Mouse (Mus musculus) olfactory bulb, adult 2 months (tissue): ENCODE results near the gene Zgpat. TPM values are rescaled to one million over a fixed set of nuclear protein-coding genes. Genes with fewer than 3 reads are reported as not detected.

ENCODE experiments used
- H3K27ac ChIP-seq: fragments of 200-500 bp; 2 replicates; pipeline ENCODE4 v1.5.1; 2012; ENCODE audit warnings: low read depth, low read length; ENCODE audit not compliant: insufficient read depth
- H3K4me1 ChIP-seq: fragments of 200-500 bp; 2 replicates; pipeline ENCODE4 v1.6.1; 2012; ENCODE audit warnings: low read length; ENCODE audit not compliant: control insufficient read depth, insufficient read depth
- H3K4me3 ChIP-seq: fragments of 200-500 bp; 2 replicates; pipeline ENCODE4 v1.5.1; 2012; ENCODE audit warnings: mild to moderate bottlenecking, low read depth, low read length, moderate library complexity; ENCODE audit not compliant: insufficient read depth
- CTCF ChIP-seq: fragments of 200-500 bp; IDR thresholded peaks from 2 replicates; pipeline ENCODE4 v1.5.1; 2012; ENCODE audit warnings: low read depth, mild to moderate bottlenecking, low read length, moderate library complexity; ENCODE audit not compliant: insufficient read depth
- POLR2A ChIP-seq: fragments of 200-500 bp; IDR thresholded peaks from 2 replicates; pipeline ENCODE4 v1.6.1; 2012; ENCODE audit warnings: mild to moderate bottlenecking, low read depth, low read length, moderate library complexity; ENCODE audit not compliant: insufficient read depth
- WGBS: fragments of 180-500 bp; shearing (Covaris S2); methylation state at CpG from one replicate; pipeline ENCODE4 v1.1.7; 2018; 5-methylcytosine and 5-hydroxymethylcytosine counted together
- polyA plus RNA-seq: library from polyadenylated mRNA; stranded (reverse); fragments of >200 nt; gene quantifications from 2 replicates; pipeline ENCODE4 v1.2.4, GENCODE M21; 2012; ENCODE audit warnings: low replicate concordance; ENCODE audit not compliant: missing spikeins, insufficient read depth, insufficient read length

Gene Zgpat
- 445 TPM in 1 of 2 replicates, not detected in the other for polyA plus RNA-seq

DNA sequence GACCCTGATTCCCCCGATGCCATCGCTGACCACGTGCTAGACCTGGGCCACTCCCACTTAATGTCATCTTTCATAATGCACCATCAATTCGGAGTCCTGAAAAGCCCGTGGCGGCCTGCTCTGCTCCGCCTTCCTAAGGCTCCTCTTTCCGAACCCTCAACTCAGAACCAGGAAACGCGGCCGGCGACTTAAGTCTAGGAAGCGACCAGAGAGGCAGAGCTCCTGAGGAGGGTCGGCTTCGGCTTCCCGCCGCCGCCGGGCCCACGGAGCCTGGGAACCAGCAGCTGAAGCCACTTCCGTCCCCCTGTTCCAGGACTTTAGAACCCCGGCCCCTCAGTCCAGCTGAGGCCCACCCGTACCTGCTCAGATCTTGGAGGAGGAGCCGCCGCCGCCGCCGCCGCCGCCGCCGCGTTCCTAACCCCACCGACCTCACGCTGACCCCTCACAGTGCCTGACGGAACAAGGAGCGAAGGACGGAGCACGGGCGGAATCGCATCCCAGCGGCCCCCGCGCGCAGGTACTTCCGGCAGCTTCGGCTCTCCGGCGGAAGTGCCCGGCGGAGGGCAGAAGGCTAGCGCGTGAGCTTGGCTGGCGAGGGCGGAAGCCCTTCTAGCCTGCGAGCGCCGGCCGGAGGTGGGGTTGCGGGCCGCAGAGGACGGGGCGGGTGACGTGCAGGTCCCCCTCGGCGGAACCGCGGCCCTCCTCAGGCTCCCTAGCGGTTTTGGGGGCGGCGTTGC, at the start of gene Zgpat, which contains the start of gene Arfrp1:
Gene Zgpat (plus strand): TSS at position 69 of the 737 bp plus-strand sequence.
Gene Arfrp1 (minus strand): TSS at position 545 of the 737 bp plus-strand sequence.
- TF ChIP-seq POLR2A (peak; percentile 72), CTCF (no peak)
- peak within 1 kb of the TSS; percentile 80 for H3K27ac ChIP-seq
- peaks cover 3% of the 10 kb centered on the region; the same call in 1 of the 2 replicates for H3K4me1 ChIP-seq
- under 1% methylated on average over 68 of the region's 71 CpGs for WGBS
- peak within 1 kb of the TSS; percentile 74 for H3K4me3 ChIP-seq

DNA sequence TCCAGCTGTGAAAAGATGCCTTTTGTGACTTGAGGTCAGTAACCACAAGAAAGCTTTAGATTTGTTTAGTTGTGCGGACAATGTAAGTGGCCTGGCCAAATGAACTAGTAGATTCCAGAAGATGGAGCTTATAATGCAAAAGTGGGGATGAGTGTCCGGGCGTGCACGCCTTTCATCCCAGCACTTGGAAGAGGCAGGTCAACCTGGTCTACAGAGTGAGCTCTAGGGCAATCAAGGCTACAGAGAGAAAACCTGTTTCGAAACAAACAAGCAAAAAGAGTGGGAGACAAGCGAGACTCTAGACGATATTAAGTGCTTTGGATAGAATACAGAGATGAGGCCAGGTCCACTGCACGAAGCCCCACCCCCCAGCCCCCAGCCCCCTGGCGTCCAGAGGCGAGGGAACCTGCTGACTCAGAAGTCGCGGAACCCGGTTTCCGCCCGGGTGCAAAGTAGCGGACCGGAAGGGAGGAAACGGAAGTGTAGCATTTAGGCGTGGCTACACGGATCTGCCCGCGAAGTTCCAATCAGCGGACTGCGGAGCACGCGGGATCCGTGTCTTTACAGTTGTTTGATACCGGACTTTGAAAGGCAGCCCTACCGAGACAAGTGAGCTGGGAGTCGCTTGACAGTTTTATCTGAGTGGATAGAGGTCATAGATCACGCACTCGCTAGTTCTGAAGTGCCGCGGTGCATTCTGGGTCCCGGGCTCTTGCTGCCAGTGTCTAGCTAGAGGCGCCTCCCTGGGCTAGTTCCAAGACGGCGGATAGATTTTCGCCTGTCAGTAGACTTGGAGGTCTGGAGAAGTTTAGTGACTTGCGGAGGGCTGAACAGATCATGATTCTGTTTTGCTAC, 45.3 kb upstream of the Zgpat start, which contains the start of gene Rtel1:
Gene Rtel1 (plus strand): TSS at position 492 of the 855 bp plus-strand sequence.
- Histone ChIP-seq H3K4me3 (peak within 1 kb of the TSS; percentile 56), H3K27ac (peak within 1 kb of the TSS; percentile 40; the same call in 1 of the 2 replicates), H3K4me1 (peaks cover 3% of the 10 kb centered on the region)
- TF ChIP-seq CTCF, result no peak
- no peak for TF ChIP-seq POLR2A
- 4% methylated on average over 40 of the region's 40 CpGs for WGBS

DNA sequence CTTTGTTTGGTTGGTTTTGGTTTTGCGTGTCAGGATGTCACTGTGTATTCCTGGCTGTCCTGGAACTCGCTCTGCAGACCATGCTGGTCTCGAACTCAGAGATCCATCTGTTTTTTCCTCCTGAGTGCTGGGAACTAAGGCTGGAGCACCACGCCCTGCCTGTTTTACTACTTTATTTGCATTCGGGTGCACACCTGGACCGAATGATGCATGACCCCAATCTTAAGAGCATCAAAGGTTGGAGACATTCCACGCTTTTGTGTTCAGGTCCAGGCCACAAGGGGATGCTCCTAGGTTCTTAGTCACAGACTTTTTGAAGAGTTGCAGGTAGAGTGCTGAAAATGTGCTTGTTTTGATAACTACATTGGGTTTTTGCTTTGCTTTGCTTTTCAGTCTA, 44.6 kb upstream of the Zgpat start:
- H3K4me3 ChIP-seq, result peak overlapping the region; percentile 56
- TF ChIP-seq POLR2A (no peak), CTCF (no peak)
- 16% methylated on average over 7 of the region's 7 CpGs for WGBS
- H3K27ac ChIP-seq, result no peak overlapping the region
- peaks cover 3% of the 10 kb centered on the region for H3K4me1 ChIP-seq

DNA sequence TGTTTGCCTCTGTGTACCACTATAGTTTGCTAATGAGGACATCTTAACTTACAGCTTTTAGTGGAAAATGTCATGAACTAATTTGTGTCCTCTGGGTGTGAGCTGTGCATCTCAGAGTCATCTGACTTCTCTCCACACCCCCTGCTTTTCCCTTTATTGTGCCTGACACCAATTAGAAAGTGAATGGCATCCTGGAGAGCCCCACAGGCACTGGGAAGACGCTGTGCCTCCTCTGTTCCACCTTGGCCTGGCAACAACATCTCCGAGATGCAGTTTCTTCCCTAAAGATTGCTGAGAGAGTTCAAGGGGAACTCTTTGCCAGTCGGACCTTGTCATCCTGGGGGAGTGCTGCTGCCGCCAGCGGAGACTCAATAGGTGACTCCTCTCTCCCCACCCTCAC, 42.6 kb upstream of the Zgpat start:
- 79% methylated on average over 5 of the region's 5 CpGs for WGBS
- no peak overlapping the region for H3K4me3 ChIP-seq
- TF ChIP-seq CTCF, result no peak
- no peak for TF ChIP-seq POLR2A
- H3K4me1 ChIP-seq, result peaks cover 3% of the 10 kb centered on the region
- no peak overlapping the region for H3K27ac ChIP-seq

DNA sequence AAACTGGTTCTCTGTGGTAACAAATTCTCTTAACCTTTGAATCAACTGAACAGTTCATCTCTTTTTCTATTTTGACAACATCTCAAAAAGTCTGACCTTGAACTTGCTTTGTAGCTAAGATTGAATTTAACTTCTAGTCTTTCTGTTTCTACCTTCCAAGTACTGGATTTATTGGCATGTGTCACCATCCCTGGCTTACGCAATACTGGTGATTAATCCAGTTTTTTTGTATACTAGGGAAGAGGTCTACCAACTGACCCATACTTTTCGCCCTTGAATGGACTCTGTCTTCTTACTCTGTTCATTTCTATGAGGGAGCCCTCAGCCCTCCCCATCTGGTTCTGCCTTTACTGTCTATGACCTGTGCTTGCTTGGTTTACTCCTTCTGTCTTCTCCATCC, 38.6 kb upstream of the Zgpat start:
- no peak overlapping the region for H3K27ac ChIP-seq
- no peak for TF ChIP-seq CTCF
- TF ChIP-seq POLR2A, result no peak
- 96% methylated on average over 2 of the region's 2 CpGs for WGBS
- no peak overlapping the region for H3K4me3 ChIP-seq
- H3K4me1 ChIP-seq, result no peaks in the 10 kb centered on the region

DNA sequence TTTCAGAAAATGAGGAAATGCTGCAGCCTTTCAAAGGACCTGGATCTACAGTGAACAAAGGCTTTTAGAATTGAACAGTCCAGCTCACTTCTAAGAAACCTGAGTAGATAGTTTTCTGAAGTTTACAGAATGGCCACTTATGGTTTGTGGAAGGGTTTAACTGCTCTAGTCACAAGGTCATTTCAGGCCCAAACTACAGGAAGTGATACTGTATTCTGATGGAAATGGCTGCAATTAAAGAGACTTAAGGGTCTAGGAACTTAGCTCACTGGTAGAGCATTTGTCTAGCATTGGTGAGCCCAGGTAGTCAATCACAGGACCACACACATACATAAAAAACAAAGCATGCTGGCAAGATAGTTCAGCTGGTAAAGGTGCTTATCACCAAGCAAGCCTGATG, 32.2 kb upstream of the Zgpat start:
- H3K4me1 ChIP-seq, result no peaks in the 10 kb centered on the region
- no peak for TF ChIP-seq CTCF
- no peak for TF ChIP-seq POLR2A

DNA sequence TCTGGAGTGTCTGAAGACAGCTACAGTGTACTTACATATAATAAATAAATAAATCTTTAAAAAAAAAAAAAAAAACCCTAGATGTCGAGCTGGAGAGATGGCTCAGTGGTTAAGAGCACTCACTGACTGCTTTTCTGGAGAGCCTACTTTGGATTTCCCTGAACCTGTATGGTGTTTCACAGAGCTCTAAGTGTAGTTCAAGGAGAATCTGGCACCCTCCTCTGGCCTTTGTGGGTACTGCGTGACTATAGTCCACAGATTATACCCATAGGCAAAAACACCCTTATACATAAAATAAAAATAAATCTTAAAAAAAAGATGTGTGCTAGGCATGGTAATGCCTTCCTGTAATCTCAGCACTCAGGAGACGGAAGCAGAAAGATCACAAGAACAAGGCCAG, 30.7 kb upstream of the Zgpat start:
- H3K4me3 ChIP-seq, result no peak overlapping the region
- H3K27ac ChIP-seq, result no peak overlapping the region
- TF ChIP-seq POLR2A (no peak), CTCF (no peak)
- WGBS, result 56% methylated on average over 3 of the region's 3 CpGs
- no peaks in the 10 kb centered on the region for H3K4me1 ChIP-seq

More for the DNA sequence above, 32.2 kb upstream of the Zgpat start:
- H3K27ac ChIP-seq, result no peak overlapping the region
- no peak overlapping the region for H3K4me3 ChIP-seq

DNA sequence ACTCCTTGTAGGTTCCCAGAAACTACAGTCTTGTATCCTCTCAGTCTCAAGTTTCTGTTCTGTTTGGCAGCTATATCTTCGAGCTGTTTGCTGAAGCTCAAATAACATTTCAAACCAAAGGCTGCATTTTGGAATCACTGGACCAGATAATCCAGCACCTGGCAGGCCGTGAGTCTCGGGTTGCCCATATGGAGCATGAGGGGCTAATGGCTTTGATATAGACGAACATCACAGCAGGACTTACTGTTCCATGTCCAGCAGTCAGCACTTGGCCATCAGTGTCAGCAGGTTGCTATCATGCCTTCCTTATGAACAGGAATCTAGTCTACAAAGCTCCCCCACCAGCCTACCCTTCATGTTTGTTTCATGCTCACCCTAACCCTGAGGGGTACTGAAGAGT, 24.3 kb upstream of the Zgpat start:
- WGBS, result 70% methylated on average over 4 of the region's 4 CpGs
- TF ChIP-seq POLR2A, result no peak
- TF ChIP-seq CTCF, result no peak
- Histone ChIP-seq H3K27ac (no peak overlapping the region), H3K4me3 (no peak overlapping the region), H3K4me1 (no peaks in the 10 kb centered on the region)

DNA sequence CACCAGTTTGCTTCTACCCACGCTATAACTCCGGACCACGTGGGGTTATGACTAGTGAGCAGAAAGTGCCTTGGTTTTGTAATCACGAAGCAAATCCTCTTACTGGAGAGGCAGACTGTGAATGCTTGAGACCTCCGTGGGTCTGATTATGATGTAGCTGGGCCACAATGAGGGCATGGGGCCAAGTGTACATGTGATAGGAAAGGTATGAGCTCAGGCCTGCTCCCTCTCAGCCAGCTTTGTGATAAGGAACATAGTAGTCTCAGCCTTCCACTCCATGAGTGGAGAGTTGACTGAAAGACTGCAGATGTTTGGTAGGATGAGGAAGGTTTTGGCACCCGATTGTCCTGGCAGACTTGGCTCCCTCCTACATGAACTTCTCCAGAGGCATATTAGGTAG, 22.0 kb upstream of the Zgpat start:
- H3K4me1 ChIP-seq, result no peaks in the 10 kb centered on the region
- H3K4me3 ChIP-seq, result no peak overlapping the region
- no peak overlapping the region for H3K27ac ChIP-seq
- TF ChIP-seq CTCF (no peak), POLR2A (no peak)
- WGBS, result 92% methylated on average over 6 of the region's 6 CpGs
